Mouse (Mus musculus) mature B cell (primary cell): ENCODE results near the gene Prps1l3.

Source experiments
- in situ Hi-C: fragments of 300-500 bp; cut with MboI; formaldehyde crosslinking; loops from 2 replicates; pipeline ENCODE4 v1.14.3; 2019

Gene Prps1l3

DNA sequence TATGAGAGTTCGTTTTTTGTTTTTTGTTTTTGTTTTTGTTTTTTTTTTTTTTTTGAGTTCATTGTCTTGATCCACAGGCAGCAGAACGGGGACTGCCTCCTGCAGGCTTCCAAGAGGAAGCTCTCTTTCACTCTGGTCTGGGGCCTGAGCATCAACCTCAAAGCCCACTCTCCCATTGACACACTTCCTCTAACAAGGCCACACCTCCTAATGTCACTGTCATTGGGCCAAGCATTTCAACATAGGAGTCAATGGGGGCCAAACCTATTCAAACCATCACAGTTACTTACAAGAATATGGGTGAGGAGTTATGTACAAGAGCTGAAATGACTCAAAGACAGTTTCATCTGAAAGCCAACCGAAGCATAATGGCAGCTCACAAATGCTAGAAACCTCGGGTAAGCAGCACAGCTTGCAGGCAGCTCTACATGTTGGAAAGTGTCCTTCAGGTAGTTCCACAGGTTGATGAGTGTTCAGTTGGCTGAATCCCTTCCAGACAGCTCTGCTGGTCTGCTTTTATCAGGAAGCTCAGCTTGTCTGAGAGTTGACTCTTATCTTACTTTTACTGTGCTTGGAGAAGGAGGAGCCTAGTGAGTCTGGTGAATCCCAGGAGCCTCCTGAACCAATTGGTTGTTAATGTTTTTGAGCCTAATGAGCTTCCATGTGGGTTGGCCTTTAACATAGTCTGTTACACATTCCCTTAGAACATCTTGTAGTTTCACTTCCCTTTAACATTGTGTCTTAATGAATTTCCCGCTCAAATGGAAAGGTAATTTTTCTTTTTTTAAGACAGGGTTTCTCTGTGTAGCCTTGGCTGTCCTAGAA, 13.7 kb downstream of the Prps1l3 start:
- in situ Hi-C loops, result loop anchor here (25.0 kb wide), 1 partner anchor 1968 kb away; the partner anchor contains the start of gene Fbxo33

DNA sequence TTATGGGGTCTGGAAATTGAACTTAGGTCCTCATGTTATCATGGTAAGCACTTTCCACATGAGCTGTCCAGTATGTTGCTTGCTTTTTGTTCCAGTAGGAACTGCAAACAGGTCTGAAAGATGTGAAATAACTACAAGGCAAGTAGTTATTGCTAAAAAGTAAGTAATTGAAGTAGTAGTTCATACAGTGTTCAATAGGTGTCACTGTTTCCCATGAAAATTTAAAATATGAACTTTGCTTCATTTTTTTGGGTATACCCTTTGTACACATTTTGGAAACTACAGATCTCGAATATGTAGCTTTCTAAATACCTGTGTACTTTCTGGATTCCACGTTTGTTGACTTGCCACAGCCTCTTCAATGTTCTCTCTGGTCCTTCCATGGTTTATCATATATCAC, 28.4 kb downstream of the Prps1l3 start:
- in situ Hi-C loops, result no loop called here

DNA sequence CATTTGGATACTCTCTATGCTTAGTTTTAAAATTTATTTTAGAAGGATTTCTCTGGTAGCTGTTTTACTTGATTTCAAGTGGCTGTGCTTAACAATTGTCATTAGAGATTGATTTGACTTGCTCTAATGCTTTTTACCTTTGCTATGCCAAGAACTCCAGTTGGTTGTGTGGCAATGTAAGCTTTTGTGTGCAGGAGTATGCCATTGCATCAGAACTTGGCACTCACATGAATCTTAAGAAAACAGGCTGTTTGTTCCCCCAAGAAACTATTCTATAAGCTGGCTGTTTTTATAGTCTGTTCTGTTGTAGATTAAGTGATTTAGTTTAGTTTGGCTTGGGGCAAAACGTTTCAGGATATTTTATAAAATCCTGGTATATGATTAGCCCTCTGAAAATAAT, 45.2 kb downstream of the Prps1l3 start:
- in situ Hi-C loops, result no loop called here

DNA sequence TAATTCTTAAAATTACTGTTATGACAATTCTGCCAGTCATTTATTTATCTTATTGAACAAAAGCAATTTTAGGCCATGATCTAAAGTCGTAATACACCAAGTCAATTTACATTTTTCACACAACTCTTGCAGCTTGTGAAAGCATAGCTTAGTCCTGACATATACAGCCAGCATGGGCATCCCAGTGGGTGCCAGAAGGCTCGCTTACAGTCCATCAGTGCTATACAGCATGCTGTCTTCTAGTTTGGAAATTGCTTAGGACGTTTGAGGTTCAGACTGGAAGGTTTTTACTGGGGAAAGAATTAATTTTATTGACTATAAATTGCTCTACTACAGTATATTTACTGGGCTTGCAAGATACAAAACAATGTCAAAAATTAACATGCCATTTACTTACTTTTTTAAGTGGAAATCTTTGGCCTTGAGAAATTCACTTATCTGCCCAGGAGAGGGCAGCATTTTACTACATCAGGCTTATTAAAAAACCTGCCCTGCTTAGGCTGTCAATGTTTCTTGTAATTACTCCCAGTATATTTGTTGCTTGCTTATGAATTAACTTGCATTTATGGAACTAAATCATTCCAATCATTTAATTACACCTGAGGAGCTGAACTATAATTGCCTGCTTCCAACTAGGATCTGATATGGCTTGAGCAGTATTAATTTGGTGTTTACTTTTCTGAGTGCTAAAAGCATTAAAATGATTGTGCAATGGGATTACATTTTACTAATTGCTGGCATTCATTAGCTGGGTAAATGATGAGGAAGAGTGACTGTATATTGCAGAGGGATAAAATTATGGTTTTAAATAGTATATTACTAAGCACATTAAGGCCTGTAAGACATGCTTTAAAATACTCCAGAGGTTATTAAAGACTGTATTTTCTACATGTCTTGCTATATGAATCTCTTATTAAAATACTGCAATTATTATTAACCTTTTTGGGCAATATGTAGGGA, 51.2 kb downstream of the Prps1l3 start:
- in situ Hi-C loops, result no loop called here

DNA sequence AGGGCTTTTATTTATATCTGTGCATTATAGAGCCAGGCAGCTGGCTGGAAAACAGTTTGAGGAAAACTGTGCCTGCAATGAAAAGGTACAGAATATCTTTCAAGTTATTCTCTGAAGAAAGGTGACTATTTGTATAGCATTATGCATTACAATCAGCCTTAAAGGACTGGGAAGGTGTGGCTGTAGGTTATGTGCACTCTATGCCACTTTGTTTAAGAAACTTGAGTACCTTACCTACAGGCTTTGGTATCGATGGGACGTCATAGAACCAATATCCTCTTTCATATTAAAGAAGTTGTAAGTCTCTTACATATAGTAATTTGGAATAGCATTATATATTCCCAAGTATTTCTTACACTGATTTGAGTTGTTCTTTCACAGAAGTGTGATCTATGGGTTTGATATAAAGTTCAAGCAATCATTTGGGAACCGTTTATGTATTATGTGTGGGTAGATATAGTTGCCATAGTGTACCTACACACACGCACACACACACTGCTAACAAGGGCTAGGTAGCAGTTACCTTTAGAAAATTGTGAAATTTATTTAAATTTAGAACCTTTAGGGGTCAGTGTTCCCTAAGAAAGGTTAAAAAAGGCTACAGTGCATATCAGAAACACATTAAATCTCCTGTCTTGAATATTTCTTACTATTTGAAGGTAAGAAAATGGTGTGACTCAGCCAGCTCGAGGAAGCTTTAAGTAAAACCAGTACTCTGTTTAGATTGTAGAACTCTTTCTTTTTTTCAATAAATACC, 55.3 kb downstream of the Prps1l3 start:
- in situ Hi-C loops, result no loop called here
